Mouse (Mus musculus): ENCODE measurements at regions not wholly inside any gene's neighbourhood (a gene's known extent, or its start where the extent isn't known, plus 50 kb on each side); places are given as distances from the start of the nearest gene placed in this dataset.
A peak's percentile ranks its signal among the peaks of the same experiment; 100 is the strongest.

DNA sequence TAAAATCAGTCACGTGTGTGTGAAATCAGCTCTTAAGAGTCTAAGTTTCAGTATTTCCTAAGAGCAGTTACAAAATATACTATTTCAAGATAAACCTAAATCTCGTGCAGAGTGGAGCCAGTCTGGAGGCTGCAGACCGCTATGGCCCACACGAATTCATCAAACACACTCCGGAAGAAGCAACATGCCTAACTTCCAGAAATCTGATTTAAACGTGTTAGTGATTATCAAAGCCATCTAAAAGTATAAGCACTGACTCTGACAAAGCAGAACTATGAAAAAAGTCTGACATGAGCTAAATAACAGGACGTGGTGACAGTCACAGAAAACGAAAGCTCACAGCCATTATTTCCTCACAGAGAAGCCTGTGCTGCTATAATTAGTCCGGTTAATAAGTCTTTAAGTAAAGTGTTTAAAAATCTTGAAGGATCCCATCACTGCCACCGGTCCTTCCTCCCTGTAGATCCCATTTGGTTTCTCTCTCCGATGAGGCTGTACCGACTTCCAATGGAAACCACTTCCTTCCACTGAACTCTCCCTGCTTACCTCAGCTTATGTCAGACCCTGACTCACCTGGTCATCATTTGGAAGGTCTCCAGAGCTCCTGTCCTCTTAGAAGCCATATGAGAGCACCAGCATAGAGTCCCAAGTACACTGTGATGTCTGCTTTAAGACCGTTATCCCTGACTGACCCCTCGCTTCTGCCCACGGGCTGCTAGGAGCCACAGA, 189.0 kb upstream of the Mkln1 start:
- H3K27ac ChIP-seq (ENCODE audit: insufficient read depth, low read length), result no peak overlapping the region
- TF ChIP-seq CTCF (IDR thresholded peaks at IDR 0.05; ENCODE audit: extremely low read depth, insufficient read depth, low read length) (no peak), POLR2A (IDR thresholded peaks at IDR 0.05; ENCODE audit: extremely low read depth, insufficient read depth, low read length) (no peak)
- peaks cover 21% of the 10 kb centered on the region for H3K4me1 ChIP-seq (ENCODE audit: control insufficient read depth, insufficient read depth, low read length)
- H3K4me3 ChIP-seq (ENCODE audit: insufficient read depth, low read length), result no peak overlapping the region

- Histone ChIP-seq H3K4me1 (ENCODE audit: control insufficient read depth, insufficient read depth, low read length) (peaks cover 18% of the 10 kb centered on the region), H3K27ac (ENCODE audit: insufficient read depth, low read length) (no peak overlapping the region), H3K4me3 (ENCODE audit: insufficient read depth, low read length) (no peak overlapping the region)
Observed at GRCm38 (mm10) chr6:31210209-31210714, 188.3 kb upstream of the Mkln1 start.

DNA sequence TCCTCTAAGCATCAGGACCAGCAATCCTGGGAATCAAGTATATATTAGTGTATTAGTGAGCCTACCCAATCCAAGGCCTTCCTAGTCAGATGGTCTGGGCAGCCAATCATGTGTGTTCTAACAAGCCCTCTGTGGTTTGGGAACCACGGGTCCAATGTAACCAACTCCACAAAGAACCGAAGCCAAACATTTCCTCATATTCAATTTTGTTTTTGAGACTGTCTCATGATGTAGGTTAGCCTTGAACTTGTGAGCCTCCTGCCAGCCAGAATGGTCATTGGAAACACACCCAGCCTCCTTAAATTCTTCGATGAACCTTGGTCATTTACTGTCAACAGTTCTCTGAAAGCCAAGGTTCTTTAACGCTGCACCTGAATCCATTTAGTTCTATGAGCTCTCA, 187.4 kb upstream of the Mkln1 start:
- no peak overlapping the region for H3K27ac ChIP-seq (ENCODE audit: insufficient read depth, low read length)
- peaks cover 15% of the 10 kb centered on the region for H3K4me1 ChIP-seq (ENCODE audit: control insufficient read depth, insufficient read depth, low read length)
- no peak overlapping the region for H3K4me3 ChIP-seq (ENCODE audit: insufficient read depth, low read length)
- TF ChIP-seq POLR2A (IDR thresholded peaks at IDR 0.05; ENCODE audit: extremely low read depth, insufficient read depth, low read length) (no peak), CTCF (IDR thresholded peaks at IDR 0.05; ENCODE audit: extremely low read depth, insufficient read depth, low read length) (no peak)

More at GRCm38 (mm10) chr6:31210209-31210714, 188.3 kb upstream of the Mkln1 start:
- TF ChIP-seq POLR2A (IDR thresholded peaks at IDR 0.05; ENCODE audit: extremely low read depth, insufficient read depth, low read length) (no peak), CTCF (IDR thresholded peaks at IDR 0.05; ENCODE audit: extremely low read depth, insufficient read depth, low read length) (0 out of 2 replicates have a peak, but pooled peaks have one; percentile 10)

GRCm38 (mm10) chr6:31211616-31212015, 186.9 kb upstream of the Mkln1 start:
- Histone ChIP-seq H3K27ac (ENCODE audit: insufficient read depth, low read length) (no peak overlapping the region), H3K4me3 (ENCODE audit: insufficient read depth, low read length) (no peak overlapping the region)

GRCm38 (mm10) chr6:31212080-31212479, 186.5 kb upstream of the Mkln1 start:
- H3K4me1 ChIP-seq (ENCODE audit: control insufficient read depth, insufficient read depth, low read length), result peaks cover 12% of the 10 kb centered on the region; the same call in 1 of the 2 replicates
- TF ChIP-seq POLR2A (IDR thresholded peaks at IDR 0.05; ENCODE audit: extremely low read depth, insufficient read depth, low read length) (no peak), CTCF (IDR thresholded peaks at IDR 0.05; ENCODE audit: extremely low read depth, insufficient read depth, low read length) (no peak)
- H3K27ac ChIP-seq (ENCODE audit: insufficient read depth, low read length), result no peak overlapping the region
- peak overlapping the region; percentile 31; the same call in 1 of the 2 replicates for H3K4me3 ChIP-seq (ENCODE audit: insufficient read depth, low read length)

More at GRCm38 (mm10) chr6:31211616-31212015, 186.9 kb upstream of the Mkln1 start:
- H3K4me1 ChIP-seq (ENCODE audit: control insufficient read depth, insufficient read depth, low read length), result peaks cover 13% of the 10 kb centered on the region; the same call in 1 of the 2 replicates
- no peak for TF ChIP-seq POLR2A (IDR thresholded peaks at IDR 0.05; ENCODE audit: extremely low read depth, insufficient read depth, low read length)
- TF ChIP-seq CTCF (IDR thresholded peaks at IDR 0.05; ENCODE audit: extremely low read depth, insufficient read depth, low read length), result no peak

GRCm38 (mm10) chr6:31212694-31213093, 185.8 kb upstream of the Mkln1 start:
- Histone ChIP-seq H3K4me3 (ENCODE audit: insufficient read depth, low read length) (peak overlapping the region; percentile 31), H3K27ac (ENCODE audit: insufficient read depth, low read length) (no peak overlapping the region), H3K4me1 (ENCODE audit: control insufficient read depth, insufficient read depth, low read length) (peaks cover 12% of the 10 kb centered on the region; the same call in 1 of the 2 replicates)
- TF ChIP-seq POLR2A (IDR thresholded peaks at IDR 0.05; ENCODE audit: extremely low read depth, insufficient read depth, low read length) (no peak), CTCF (IDR thresholded peaks at IDR 0.05; ENCODE audit: extremely low read depth, insufficient read depth, low read length) (no peak)

DNA sequence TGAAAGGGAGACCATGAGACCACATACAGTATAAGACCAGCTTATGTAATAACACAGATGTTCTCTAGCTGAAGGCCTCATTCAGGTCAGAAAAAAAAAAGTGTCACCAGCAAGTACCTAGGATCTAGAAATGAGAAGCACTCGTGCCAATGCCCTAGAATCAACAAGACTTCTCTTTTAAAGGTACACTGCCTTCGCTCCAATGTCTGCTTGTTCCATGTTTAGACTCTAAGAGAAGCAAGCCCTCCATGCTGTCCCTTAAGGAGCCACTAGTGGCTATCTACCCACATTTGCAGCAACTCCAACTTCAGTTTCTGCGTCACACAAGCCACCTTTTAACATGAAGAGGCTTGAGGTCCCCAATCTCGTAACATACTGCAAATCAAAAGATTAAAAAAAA, 185.4 kb upstream of the Mkln1 start:
- TF ChIP-seq CTCF (IDR thresholded peaks at IDR 0.05; ENCODE audit: extremely low read depth, insufficient read depth, low read length) (no peak), POLR2A (IDR thresholded peaks at IDR 0.05; ENCODE audit: extremely low read depth, insufficient read depth, low read length) (no peak)
- Histone ChIP-seq H3K4me1 (ENCODE audit: control insufficient read depth, insufficient read depth, low read length) (peaks cover 10% of the 10 kb centered on the region; the same call in 1 of the 2 replicates), H3K27ac (ENCODE audit: insufficient read depth, low read length) (no peak overlapping the region), H3K4me3 (ENCODE audit: insufficient read depth, low read length) (peak overlapping the region; percentile 31)

- H3K27ac ChIP-seq (ENCODE audit: insufficient read depth, low read length), result peak overlapping the region; percentile 100
- H3K4me3 ChIP-seq (ENCODE audit: insufficient read depth, low read length), result peak overlapping the region; percentile 99
- H3K4me1 ChIP-seq (ENCODE audit: control insufficient read depth, insufficient read depth, low read length), result peaks cover 7% of the 10 kb centered on the region; the same call in 1 of the 2 replicates
- TF ChIP-seq POLR2A (IDR thresholded peaks at IDR 0.05; ENCODE audit: extremely low read depth, insufficient read depth, low read length) (no peak), CTCF (IDR thresholded peaks at IDR 0.05; ENCODE audit: extremely low read depth, insufficient read depth, low read length) (no peak)
Observed at GRCm38 (mm10) chr6:31215661-31216060, 182.9 kb upstream of the Mkln1 start.

- Histone ChIP-seq H3K4me1 (ENCODE audit: control insufficient read depth, insufficient read depth, low read length) (peaks cover 4% of the 10 kb centered on the region; the same call in 1 of the 2 replicates), H3K27ac (ENCODE audit: insufficient read depth, low read length) (peak overlapping the region; percentile 100), H3K4me3 (ENCODE audit: insufficient read depth, low read length) (peak overlapping the region; percentile 99)
- TF ChIP-seq CTCF (IDR thresholded peaks at IDR 0.05; ENCODE audit: extremely low read depth, insufficient read depth, low read length), result no peak
- peak; percentile 82 for TF ChIP-seq POLR2A (IDR thresholded peaks at IDR 0.05; ENCODE audit: extremely low read depth, insufficient read depth, low read length)
Observed at GRCm38 (mm10) chr6:31216206-31217059, 182.1 kb upstream of the Mkln1 start.

Data from cortical plate, adult 2 months (tissue).